Mouse (Mus musculus) adrenal gland, postnatal 14 days (tissue): ENCODE measurements around the gene Cntln. TPM values are rescaled to one million over a fixed set of nuclear protein-coding genes. Genes with fewer than 3 reads are reported as not detected.
A peak's percentile ranks its signal among the peaks of the same experiment; 100 is the strongest.

Source experiments
- DNase-seq: peaks from one replicate; pipeline ENCODE4 v3.0.0; 2021; ENCODE audit warnings: mixed read lengths
- long read RNA-seq, 2 experiments: library from polyadenylated mRNA; stranded (forward); transcript quantifications; one replicate each; pipeline ENCODE4 v2.0.0; 2021
- total RNA-seq: library from RNA; stranded (reverse); gene quantifications from 2 replicates; pipeline ENCODE4 v1.2.3, GENCODE M21; 2021

The Cntln gene
- total RNA-seq = 13.2 and 13.3 TPM in 2 replicates
- long read RNA-seq, experiment 1, full-length matches to known transcripts = 2 of 3 reads
- long read RNA-seq, experiment 1, partial matches to known transcripts = 0 of 3 reads
- long read RNA-seq, experiment 1, other reads (novel, unspliced or antisense) = 1 of 3 reads
- long read RNA-seq, experiment 2, full-length matches to known transcripts = 5 of 11 reads
- long read RNA-seq, experiment 2, partial matches to known transcripts = 1 of 11 reads
- long read RNA-seq, experiment 2, other reads (novel, unspliced or antisense) = 5 of 11 reads

GRCm38 (mm10) chr4:84884111-84884538 is at the start of gene Cntln:
Gene Cntln, plus strand, starts transcription at chr4:84884309.
- DNase-seq = peak; percentile 98

- DNase-seq = peak; percentile 27
These were observed 47.1 kb upstream of the Cntln start for GRCm38 (mm10) chr4:84836979-84837378.

GRCm38 (mm10) chr4:84838545-84838944 is 45.6 kb upstream of the Cntln start:
- DNase-seq = no peak

- DNase-seq = no peak
These were observed 44.6 kb upstream of the Cntln start for GRCm38 (mm10) chr4:84839466-84839865.

GRCm38 (mm10) chr4:84857588-84857987 is 26.5 kb upstream of the Cntln start:
- no peak for DNase-seq

- DNase-seq = peak; percentile 54
These were observed 7.8 kb upstream of the Cntln start for GRCm38 (mm10) chr4:84876347-84876746.

GRCm38 (mm10) chr4:84883646-84884045 is 463 bp upstream of the Cntln start:
- peak; percentile 54 for DNase-seq

GRCm38 (mm10) chr4:84884539-84885270 is 596 bp downstream of the Cntln start:
- peak; percentile 75 for DNase-seq

- no peak for DNase-seq
These were observed 1.1 kb downstream of the Cntln start for GRCm38 (mm10) chr4:84885271-84885540.

GRCm38 (mm10) chr4:84918393-84918792 is 34.3 kb downstream of the Cntln start:
- no peak for DNase-seq

GRCm38 (mm10) chr4:84934342-84934929 is 50.3 kb downstream of the Cntln start:
- DNase-seq = no peak

GRCm38 (mm10) chr4:84942059-84942458 is 58.0 kb downstream of the Cntln start:
- DNase-seq = no peak

- DNase-seq = no peak
These were observed 58.5 kb downstream of the Cntln start for GRCm38 (mm10) chr4:84942651-84943050.

GRCm38 (mm10) chr4:84944100-84944499 is 60.0 kb downstream of the Cntln start:
- no peak for DNase-seq

GRCm38 (mm10) chr4:84946450-84946849 is 62.3 kb downstream of the Cntln start:
- DNase-seq = no peak

- DNase-seq = no peak
These were observed 93.0 kb downstream of the Cntln start for GRCm38 (mm10) chr4:84976875-84977646.

- DNase-seq = no peak
These were observed 111.6 kb downstream of the Cntln start for GRCm38 (mm10) chr4:84995520-84996348.

GRCm38 (mm10) chr4:85005581-85005980 is 121.5 kb downstream of the Cntln start:
- DNase-seq = no peak

- DNase-seq = no peak
These were observed 122.7 kb downstream of the Cntln start for GRCm38 (mm10) chr4:85006789-85007188.

- no peak for DNase-seq
These were observed 126.7 kb downstream of the Cntln start for GRCm38 (mm10) chr4:85010846-85011245.

GRCm38 (mm10) chr4:85045748-85046147 is 161.6 kb downstream of the Cntln start:
- DNase-seq = no peak
